Mouse (Mus musculus): Measurements from ENCODE around the gene Tmprss6. TPM values are rescaled to one million over a fixed set of nuclear protein-coding genes. Genes with fewer than 3 reads are reported as not detected.

The Tmprss6 gene
- polyA plus RNA-seq, 1 experiment, result 0.47 TPM

- 76% methylated on average over 4 of the region's 4 CpGs for WGBS
- H3K27ac ChIP-seq (ENCODE audit: control insufficient read depth, insufficient read depth, low read depth, low read length, poor library complexity), result no peak overlapping the region
Measured at GRCm38 (mm10) chr15:78438018-78438394, 30.4 kb downstream of the Tmprss6 start.

GRCm38 (mm10) chr15:78437237-78438017, 31.0 kb downstream of the Tmprss6 start:
- H3K27ac ChIP-seq (ENCODE audit: control insufficient read depth, insufficient read depth, low read depth, low read length, poor library complexity), result no peak overlapping the region
- WGBS, result 78% methylated on average over 23 of the region's 23 CpGs
- TF ChIP-seq CTCF (IDR thresholded peaks at IDR 0.05; ENCODE audit: control insufficient read depth, insufficient read depth, low read length) (no peak), POLR2A (IDR thresholded peaks at IDR 0.05; ENCODE audit: borderline replicate concordance, control insufficient read depth, low read depth, low read length) (no peak)
- peaks cover 3% of the 10 kb centered on the region; the same call in 1 of the 2 replicates for H3K4me1 ChIP-seq (ENCODE audit: control insufficient read depth, insufficient read depth, low read length)
- no peak overlapping the region for H3K4me3 ChIP-seq (replicated peaks; ENCODE audit: control insufficient read depth, low read depth, low read length)

More at GRCm38 (mm10) chr15:78438018-78438394, 30.4 kb downstream of the Tmprss6 start:
- no peak overlapping the region for H3K4me3 ChIP-seq (replicated peaks; ENCODE audit: control insufficient read depth, low read depth, low read length)
- TF ChIP-seq POLR2A (IDR thresholded peaks at IDR 0.05; ENCODE audit: borderline replicate concordance, control insufficient read depth, low read depth, low read length) (no peak), CTCF (IDR thresholded peaks at IDR 0.05; ENCODE audit: control insufficient read depth, insufficient read depth, low read length) (no peak)
- peaks cover 3% of the 10 kb centered on the region; the same call in 1 of the 2 replicates for H3K4me1 ChIP-seq (ENCODE audit: control insufficient read depth, insufficient read depth, low read length)

GRCm38 (mm10) chr15:78436380-78437192, 31.8 kb downstream of the Tmprss6 start:
- TF ChIP-seq POLR2A (IDR thresholded peaks at IDR 0.05; ENCODE audit: borderline replicate concordance, control insufficient read depth, low read depth, low read length) (no peak), CTCF (IDR thresholded peaks at IDR 0.05; ENCODE audit: control insufficient read depth, insufficient read depth, low read length) (no peak)
- Histone ChIP-seq H3K4me1 (ENCODE audit: control insufficient read depth, insufficient read depth, low read length) (peaks cover 3% of the 10 kb centered on the region; the same call in 1 of the 2 replicates), H3K27ac (ENCODE audit: control insufficient read depth, insufficient read depth, low read depth, low read length, poor library complexity) (no peak overlapping the region), H3K4me3 (replicated peaks; ENCODE audit: control insufficient read depth, low read depth, low read length) (no peak overlapping the region)
- 73% methylated on average over 30 of the region's 32 CpGs for WGBS

- Histone ChIP-seq H3K4me1 (ENCODE audit: control insufficient read depth, insufficient read depth, low read length) (peaks cover 2% of the 10 kb centered on the region; the same call in 1 of the 2 replicates), H3K4me3 (replicated peaks; ENCODE audit: control insufficient read depth, low read depth, low read length) (no peak overlapping the region), H3K27ac (ENCODE audit: control insufficient read depth, insufficient read depth, low read depth, low read length, poor library complexity) (no peak overlapping the region)
- TF ChIP-seq POLR2A (IDR thresholded peaks at IDR 0.05; ENCODE audit: borderline replicate concordance, control insufficient read depth, low read depth, low read length), result no peak
- 82% methylated on average over 11 of the region's 11 CpGs for WGBS
Measured at GRCm38 (mm10) chr15:78435681-78436080, 32.8 kb downstream of the Tmprss6 start.

- Histone ChIP-seq H3K4me3 (replicated peaks; ENCODE audit: control insufficient read depth, low read depth, low read length) (no peak overlapping the region), H3K4me1 (ENCODE audit: control insufficient read depth, insufficient read depth, low read length) (peaks cover 2% of the 10 kb centered on the region; the same call in 1 of the 2 replicates), H3K27ac (ENCODE audit: control insufficient read depth, insufficient read depth, low read depth, low read length, poor library complexity) (no peak overlapping the region)
- WGBS, result 36% methylated on average over 6 of the region's 6 CpGs
- TF ChIP-seq CTCF (IDR thresholded peaks at IDR 0.05; ENCODE audit: control insufficient read depth, insufficient read depth, low read length), result peak; percentile 52; the same call in 1 of the 2 replicates
- TF ChIP-seq POLR2A (IDR thresholded peaks at IDR 0.05; ENCODE audit: borderline replicate concordance, control insufficient read depth, low read depth, low read length), result no peak
Measured at GRCm38 (mm10) chr15:78434896-78435520, 33.4 kb downstream of the Tmprss6 start.

GRCm38 (mm10) chr15:78431541-78432121, 36.8 kb downstream of the Tmprss6 start:
- TF ChIP-seq POLR2A (IDR thresholded peaks at IDR 0.05; ENCODE audit: borderline replicate concordance, control insufficient read depth, low read depth, low read length), result no peak
- TF ChIP-seq CTCF (IDR thresholded peaks at IDR 0.05; ENCODE audit: control insufficient read depth, insufficient read depth, low read length), result no peak
- WGBS, result 74% methylated on average over 7 of the region's 7 CpGs
- H3K27ac ChIP-seq (ENCODE audit: control insufficient read depth, insufficient read depth, low read depth, low read length, poor library complexity), result no peak overlapping the region
- H3K4me3 ChIP-seq (replicated peaks; ENCODE audit: control insufficient read depth, low read depth, low read length), result no peak overlapping the region
- no peaks in the 10 kb centered on the region for H3K4me1 ChIP-seq (ENCODE audit: control insufficient read depth, insufficient read depth, low read length)

GRCm38 (mm10) chr15:78430874-78431273, 37.6 kb downstream of the Tmprss6 start:
- H3K27ac ChIP-seq (ENCODE audit: control insufficient read depth, insufficient read depth, low read depth, low read length, poor library complexity), result no peak overlapping the region
- TF ChIP-seq CTCF (IDR thresholded peaks at IDR 0.05; ENCODE audit: control insufficient read depth, insufficient read depth, low read length) (no peak), POLR2A (IDR thresholded peaks at IDR 0.05; ENCODE audit: borderline replicate concordance, control insufficient read depth, low read depth, low read length) (no peak)
- 86% methylated on average over 10 of the region's 10 CpGs for WGBS
- no peak overlapping the region for H3K4me3 ChIP-seq (replicated peaks; ENCODE audit: control insufficient read depth, low read depth, low read length)
- H3K4me1 ChIP-seq (ENCODE audit: control insufficient read depth, insufficient read depth, low read length), result no peaks in the 10 kb centered on the region; the same call in 1 of the 2 replicates
